Mouse (Mus musculus): ENCODE measurements around the gene Pcnx4. TPM values are rescaled to one million over a fixed set of nuclear protein-coding genes. Genes with fewer than 3 reads are reported as not detected.
"Not testable (repeated sequence)": the region's sequence is repeated elsewhere in the genome, so short reads cannot be mapped to it uniquely, and the experiment has no call there.

The Pcnx4 gene
- polyA plus RNA-seq, 1 experiment from 2014 or later, result 24.4 TPM

DNA sequence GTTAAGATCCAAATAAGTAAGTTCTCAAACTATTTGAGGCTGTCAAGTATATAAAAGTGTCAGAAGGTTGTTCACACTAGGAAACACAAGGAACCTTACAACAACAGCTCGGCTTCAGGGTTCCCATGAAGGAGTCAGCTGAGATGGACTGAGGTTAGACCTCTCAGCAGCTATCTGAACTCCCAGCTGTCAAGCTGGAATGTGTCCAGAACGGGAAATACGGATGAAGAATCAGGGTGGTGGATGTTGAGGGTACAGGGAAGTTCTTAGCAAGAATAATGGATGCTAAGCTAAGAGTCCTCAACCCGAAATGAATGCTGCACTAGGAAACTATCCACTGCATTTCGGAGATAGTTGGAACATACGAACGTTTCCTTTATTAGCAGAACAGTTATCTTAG is 3.9 kb upstream of the Pcnx4 start:
- Histone ChIP-seq H3K4me3 (no peak overlapping the region), H3K36me3 (no peaks in the 10 kb centered on the region), H3K9ac (no peak overlapping the region), H3K4me1 (replicated peaks) (peaks cover 8% of the 10 kb centered on the region), H3K9me3 (no peaks in the 10 kb centered on the region), H3K27ac (replicated peaks) (no peak overlapping the region), H3K4me2 (no peak overlapping the region), H3K27me3 (no peaks in the 10 kb centered on the region)
- 83% methylated on average over 7 of the region's 7 CpGs for WGBS
- ATAC-seq (ENCODE audit: low FRiP score, low read depth), result no peak

DNA sequence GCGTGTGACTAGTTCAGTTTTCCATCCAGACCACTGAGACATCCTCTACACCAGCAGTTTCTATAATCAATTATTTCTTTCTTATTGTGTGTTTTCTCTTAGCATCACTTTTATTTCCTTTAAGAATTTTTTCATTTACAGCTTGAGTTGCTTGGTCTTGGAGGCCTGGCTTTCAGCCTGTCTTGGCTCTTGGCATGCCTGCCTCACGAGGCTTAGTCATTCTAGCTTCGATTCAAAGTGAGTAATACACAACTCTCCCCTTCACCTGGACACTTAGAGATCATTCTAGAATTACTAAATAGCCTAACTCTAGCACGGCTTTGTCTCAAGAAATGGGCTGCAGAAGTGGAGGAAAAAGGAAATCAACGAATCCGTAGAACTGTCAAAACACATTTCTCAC is 2.2 kb upstream of the Pcnx4 start:
- ATAC-seq (ENCODE audit: low FRiP score, low read depth), result no peak
- WGBS, result 93% methylated on average over 6 of the region's 6 CpGs
- H3K27me3 ChIP-seq, result no peaks in the 10 kb centered on the region

GRCm38 (mm10) chr12:72535599-72535998 is 584 bp upstream of the Pcnx4 start:
- Histone ChIP-seq H3K27ac (replicated peaks) (peak overlapping the region; percentile 69), H3K4me3 (peak overlapping the region; percentile 57), H3K27me3 (no peaks in the 10 kb centered on the region), H3K36me3 (no peaks in the 10 kb centered on the region), H3K9ac (peak overlapping the region; percentile 53), H3K9me3 (no peaks in the 10 kb centered on the region), H3K4me1 (replicated peaks) (peaks cover 13% of the 10 kb centered on the region), H3K4me2 (peak overlapping the region; percentile 74)
- no peak for ATAC-seq (ENCODE audit: low FRiP score, low read depth)
- WGBS, result 42% methylated on average over 3 of the region's 3 CpGs

More for the DNA sequence above, 2.2 kb upstream of the Pcnx4 start:
- no peak overlapping the region for H3K9ac ChIP-seq
- H3K4me2 ChIP-seq, result no peak overlapping the region
- H3K4me3 ChIP-seq, result no peak overlapping the region
- H3K4me1 ChIP-seq (replicated peaks), result peaks cover 13% of the 10 kb centered on the region
- no peaks in the 10 kb centered on the region for H3K9me3 ChIP-seq
- no peaks in the 10 kb centered on the region for H3K36me3 ChIP-seq
- H3K27ac ChIP-seq (replicated peaks), result no peak overlapping the region

GRCm38 (mm10) chr12:72538571-72538970 is 2.4 kb downstream of the Pcnx4 start:
- H3K9ac ChIP-seq, result no peak overlapping the region
- no peak overlapping the region for H3K27ac ChIP-seq (replicated peaks)
- peaks cover 4% of the 10 kb centered on the region for H3K36me3 ChIP-seq
- no peak overlapping the region for H3K4me3 ChIP-seq
- no peaks in the 10 kb centered on the region for H3K9me3 ChIP-seq
- H3K4me1 ChIP-seq (replicated peaks), result peaks cover 13% of the 10 kb centered on the region
- H3K27me3 ChIP-seq, result no peaks in the 10 kb centered on the region
- no peak for ATAC-seq (ENCODE audit: low FRiP score, low read depth)
- H3K4me2 ChIP-seq, result no peak overlapping the region
- 92% methylated on average over 10 of the region's 10 CpGs for WGBS

DNA sequence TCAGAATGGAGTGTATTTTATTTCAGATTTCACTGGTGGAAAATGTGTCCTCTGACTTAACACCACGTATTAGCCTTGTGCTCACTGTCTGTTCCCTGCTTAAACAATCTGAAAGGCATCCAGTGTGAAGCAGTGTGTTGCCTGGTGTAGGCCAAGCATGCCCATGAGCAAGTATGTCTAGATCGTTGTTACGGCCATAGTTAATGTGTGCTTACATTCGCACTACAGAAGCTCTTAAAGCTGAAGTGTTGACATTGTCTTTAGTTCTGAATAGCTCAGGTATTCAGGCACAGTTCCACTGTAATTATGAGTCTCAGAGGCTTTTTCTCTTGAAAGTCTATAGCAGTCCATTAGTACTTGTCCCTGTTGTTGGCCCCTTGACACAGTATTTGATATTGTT is 18.2 kb downstream of the Pcnx4 start:
- Histone ChIP-seq H3K9ac (no peak overlapping the region), H3K4me1 (replicated peaks) (no peaks in the 10 kb centered on the region), H3K27me3 (no peaks in the 10 kb centered on the region), H3K9me3 (no peaks in the 10 kb centered on the region), H3K36me3 (peaks cover 12% of the 10 kb centered on the region; the same call in 1 of the 2 replicates), H3K27ac (replicated peaks) (no peak overlapping the region), H3K4me3 (no peak overlapping the region), H3K4me2 (no peak overlapping the region)
- WGBS, result 69% methylated on average over 4 of the region's 4 CpGs
- ATAC-seq (ENCODE audit: low FRiP score, low read depth), result no peak

- H3K27ac ChIP-seq (replicated peaks), result no peak overlapping the region
- no peaks in the 10 kb centered on the region for H3K27me3 ChIP-seq
- no peaks in the 10 kb centered on the region for H3K36me3 ChIP-seq
- H3K9me3 ChIP-seq, result no peaks in the 10 kb centered on the region
- H3K4me2 ChIP-seq, result no peak overlapping the region
- H3K9ac ChIP-seq, result no peak overlapping the region
- no peaks in the 10 kb centered on the region for H3K4me1 ChIP-seq (replicated peaks)
- no peak for ATAC-seq (ENCODE audit: low FRiP score, low read depth)
- 94% methylated on average over 4 of the region's 4 CpGs for WGBS
- no peak overlapping the region for H3K4me3 ChIP-seq
These were observed 28.2 kb downstream of the Pcnx4 start for GRCm38 (mm10) chr12:72564281-72564795.

- WGBS, result 95% methylated on average over 3 of the region's 3 CpGs
- no peak overlapping the region for H3K9ac ChIP-seq
- H3K27ac ChIP-seq (replicated peaks), result no peak overlapping the region
- peaks cover 10% of the 10 kb centered on the region for H3K36me3 ChIP-seq
- 0 out of 2 replicates have a peak, but pooled peaks cover 4% of the 10 kb centered on the region for H3K9me3 ChIP-seq
- no peak overlapping the region for H3K4me3 ChIP-seq
- ATAC-seq (ENCODE audit: low FRiP score, low read depth), result no peak
- no peak overlapping the region for H3K4me2 ChIP-seq
- no peaks in the 10 kb centered on the region for H3K4me1 ChIP-seq (replicated peaks)
- no peaks in the 10 kb centered on the region for H3K27me3 ChIP-seq
These were observed 45.8 kb downstream of the Pcnx4 start for GRCm38 (mm10) chr12:72582021-72582420.

GRCm38 (mm10) chr12:72583099-72583498 is 46.9 kb downstream of the Pcnx4 start:
- H3K9me3 ChIP-seq, result 0 out of 2 replicates have a peak, but pooled peaks cover 4% of the 10 kb centered on the region
- ATAC-seq (ENCODE audit: low FRiP score, low read depth), result no peak
- H3K27ac ChIP-seq (replicated peaks), result no peak overlapping the region
- peaks cover 8% of the 10 kb centered on the region for H3K36me3 ChIP-seq
- no peak overlapping the region for H3K4me2 ChIP-seq
- no peak overlapping the region for H3K9ac ChIP-seq
- H3K27me3 ChIP-seq, result no peaks in the 10 kb centered on the region
- H3K4me1 ChIP-seq (replicated peaks), result no peaks in the 10 kb centered on the region
- WGBS, result 96% methylated on average over 2 of the region's 2 CpGs
- H3K4me3 ChIP-seq, result no peak overlapping the region

DNA sequence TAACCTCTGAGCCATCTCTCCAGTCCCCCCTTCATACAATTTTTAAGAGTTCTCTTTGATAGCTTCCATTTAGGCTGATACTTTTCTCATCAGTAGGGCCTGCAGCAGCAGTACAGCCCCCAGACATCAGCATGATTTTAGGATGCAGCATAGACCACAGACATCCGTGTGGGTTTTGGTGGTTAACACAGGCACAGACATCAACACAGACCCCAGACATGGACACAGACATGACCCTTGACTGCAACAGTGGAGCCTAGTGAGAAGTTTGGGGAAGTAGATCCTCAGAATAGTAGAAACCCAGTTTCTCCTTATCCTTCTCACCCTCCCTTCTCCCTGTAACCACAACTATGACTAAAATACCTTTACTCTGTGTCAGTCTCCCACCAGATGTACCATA is 49.2 kb downstream of the Pcnx4 start:
- Histone ChIP-seq H3K9ac (no peak overlapping the region), H3K9me3 (0 out of 2 replicates have a peak, but pooled peaks cover 4% of the 10 kb centered on the region), H3K27me3 (no peaks in the 10 kb centered on the region), H3K36me3 (peaks cover 3% of the 10 kb centered on the region), H3K4me1 (replicated peaks) (no peaks in the 10 kb centered on the region), H3K4me2 (no peak overlapping the region), H3K4me3 (no peak overlapping the region), H3K27ac (replicated peaks) (no peak overlapping the region)
- 86% methylated on average over 1 of the region's 1 CpGs for WGBS
- ATAC-seq (ENCODE audit: low FRiP score, low read depth), result no peak

- Histone ChIP-seq H3K4me1 (replicated peaks) (no peaks in the 10 kb centered on the region), H3K9me3 (no peaks in the 10 kb centered on the region), H3K27me3 (no peaks in the 10 kb centered on the region), H3K4me3 (no peak overlapping the region), H3K9ac (no peak overlapping the region), H3K27ac (replicated peaks) (no peak overlapping the region), H3K4me2 (no peak overlapping the region), H3K36me3 (no peaks in the 10 kb centered on the region)
- ATAC-seq (ENCODE audit: low FRiP score, low read depth), result no peak
These were observed 56.8 kb downstream of the Pcnx4 start for GRCm38 (mm10) chr12:72592991-72593390.

- Histone ChIP-seq H3K4me2 (no peak overlapping the region), H3K27ac (replicated peaks) (no peak overlapping the region), H3K36me3 (no peaks in the 10 kb centered on the region), H3K4me1 (replicated peaks) (no peaks in the 10 kb centered on the region), H3K9me3 (no peaks in the 10 kb centered on the region), H3K4me3 (no peak overlapping the region), H3K9ac (no peak overlapping the region), H3K27me3 (no peaks in the 10 kb centered on the region)
- 61% methylated on average over 2 of the region's 2 CpGs for WGBS
- ATAC-seq (ENCODE audit: low FRiP score, low read depth), result no peak
These were observed 57.8 kb downstream of the Pcnx4 start for GRCm38 (mm10) chr12:72594001-72594400.

DNA sequence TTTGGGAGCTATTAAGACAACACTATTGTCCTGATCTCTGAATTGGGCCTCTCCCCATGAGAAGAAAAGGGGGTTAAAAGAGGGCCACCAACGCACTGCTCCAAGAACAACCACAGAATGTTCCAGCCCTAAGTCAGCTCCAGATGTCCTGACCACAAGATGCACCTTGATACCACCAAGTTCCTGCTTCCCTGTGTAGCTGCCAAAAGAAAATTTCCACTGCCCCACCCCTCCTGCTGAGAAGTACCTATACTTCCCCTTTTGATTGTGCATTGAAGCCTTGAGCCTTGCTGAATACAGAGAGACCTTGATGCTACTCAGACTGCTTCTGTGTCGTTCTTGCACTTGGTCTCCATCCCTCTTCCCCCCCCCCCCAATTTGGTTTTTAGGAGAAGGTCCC is 62.5 kb downstream of the Pcnx4 start:
- not testable (repeated sequence) for H3K4me2 ChIP-seq; H3K9ac ChIP-seq; H3K27ac ChIP-seq (replicated peaks); H3K4me1 ChIP-seq (replicated peaks); H3K4me3 ChIP-seq; H3K27me3 ChIP-seq; H3K36me3 ChIP-seq; H3K9me3 ChIP-seq; ATAC-seq (ENCODE audit: low FRiP score, low read depth)
- WGBS, result 95% methylated on average over 2 of the region's 2 CpGs

GRCm38 (mm10) chr12:72612053-72612452 is 75.9 kb downstream of the Pcnx4 start:
- Histone ChIP-seq H3K4me2 (no peak overlapping the region), H3K9ac (no peak overlapping the region), H3K4me3 (no peak overlapping the region), H3K4me1 (replicated peaks) (no peaks in the 10 kb centered on the region), H3K27me3 (no peaks in the 10 kb centered on the region), H3K36me3 (no peaks in the 10 kb centered on the region), H3K9me3 (no peaks in the 10 kb centered on the region), H3K27ac (replicated peaks) (no peak overlapping the region)
- ATAC-seq (ENCODE audit: low FRiP score, low read depth), result no peak
- 91% methylated on average over 3 of the region's 3 CpGs for WGBS

All from hindbrain, embryonic 15.5 days (tissue).